Mouse (Mus musculus) limb, embryonic 13.5 days (tissue): ENCODE data around the gene Rasal2. TPM values are rescaled to one million over a fixed set of nuclear protein-coding genes. Genes with fewer than 3 reads are reported as not detected.

Source experiments
- ATAC-seq: fragments of 200-750 bp; cut with Nextera tagmentation; 2 replicates; pipeline ENCODE4 v1.8.0; 2017; ENCODE audit warnings: low read depth, moderate number of reproducible peaks, moderate TSS enrichment; ENCODE audit not compliant: low FRiP score
- H3K27ac ChIP-seq: fragments of 300-500 bp; sonication (generic); 2 replicates; pipeline ENCODE4 v1.5.1; 2015; ENCODE audit warnings: inconsistent platforms, mild to moderate bottlenecking, moderate library complexity
- H3K27me3 ChIP-seq: fragments of 300-500 bp; sonication (generic); 2 replicates; pipeline ENCODE4 v1.6.1; 2015; ENCODE audit warnings: mild to moderate bottlenecking, inconsistent platforms
- H3K36me3 ChIP-seq: fragments of 300-500 bp; sonication (generic); 2 replicates; pipeline ENCODE4 v1.6.1; 2015; ENCODE audit warnings: inconsistent platforms, mild to moderate bottlenecking, moderate library complexity
- H3K4me1 ChIP-seq: fragments of 300-500 bp; sonication (generic); 2 replicates; pipeline ENCODE4 v1.6.1; 2015; ENCODE audit warnings: inconsistent platforms
- H3K4me2 ChIP-seq: fragments of 300-500 bp; sonication (generic); replicated peaks from 2 replicates; pipeline ENCODE4 v1.6.1; 2015; ENCODE audit warnings: inconsistent platforms, mild to moderate bottlenecking, moderate library complexity
- H3K4me3 ChIP-seq: fragments of 300-500 bp; sonication (generic); 2 replicates; pipeline ENCODE4 v1.5.1; 2015; ENCODE audit warnings: moderate library complexity, mild to moderate bottlenecking, inconsistent platforms
- H3K9ac ChIP-seq: fragments of 300-500 bp; sonication (generic); 2 replicates; pipeline ENCODE4 v1.6.1; 2015; ENCODE audit warnings: mild to moderate bottlenecking, inconsistent platforms
- H3K9me3 ChIP-seq: fragments of 300-500 bp; sonication (generic); 2 replicates; pipeline ENCODE4 v1.6.1; 2016; ENCODE audit warnings: inconsistent platforms
- WGBS: fragments of 180-500 bp; shearing (Covaris S2); methylation state at CpG from one replicate; pipeline ENCODE4 v1.1.7; 2015; 5-methylcytosine and 5-hydroxymethylcytosine counted together
- polyA plus RNA-seq: library from polyadenylated mRNA; unstranded; fragments of >200 nt; fragmentation: Nextera tagmentation; extraction: Ambion mirVana; gene quantifications from 2 replicates; pipeline ENCODE4 v1.2.1, GENCODE M21; 2015

Rasal2 gene
- polyA plus RNA-seq, 1 experiment from 2014 or later, result 6.8 TPM

- no peaks in the 10 kb centered on the region for H3K4me1 ChIP-seq
- no peak overlapping the region for H3K4me3 ChIP-seq
- H3K9ac ChIP-seq, result no peak overlapping the region
- no peak overlapping the region for H3K4me2 ChIP-seq
- ATAC-seq, result no peak
- no peak overlapping the region for H3K27ac ChIP-seq
- whole genome bisulfite sequencing, result 73% methylated on average over 1 of the region's 1 CpGs
- H3K36me3 ChIP-seq, result peaks cover 9% of the 10 kb centered on the region
- H3K9me3 ChIP-seq, result no peaks in the 10 kb centered on the region
- H3K27me3 ChIP-seq, result no peaks in the 10 kb centered on the region
These were observed 262.3 kb downstream of the Rasal2 start for GRCm38 (mm10) chr1:157150107-157150506.

GRCm38 (mm10) chr1:157144621-157145020 lies 267.8 kb downstream of the Rasal2 start:
- Histone ChIP-seq H3K4me2 (no peak overlapping the region), H3K27ac (no peak overlapping the region), H3K9me3 (no peaks in the 10 kb centered on the region), H3K36me3 (peaks cover 9% of the 10 kb centered on the region), H3K27me3 (no peaks in the 10 kb centered on the region), H3K4me3 (no peak overlapping the region), H3K9ac (no peak overlapping the region), H3K4me1 (no peaks in the 10 kb centered on the region)
- ATAC-seq, result no peak
- WGBS, result 90% methylated on average over 3 of the region's 3 CpGs

GRCm38 (mm10) chr1:157143326-157143932 lies 269.0 kb downstream of the Rasal2 start:
- ATAC-seq, result no peak

GRCm38 (mm10) chr1:157141014-157141413 lies 271.4 kb downstream of the Rasal2 start:
- Histone ChIP-seq H3K9ac (no peak overlapping the region), H3K27ac (no peak overlapping the region), H3K4me2 (no peak overlapping the region), H3K4me1 (peaks cover 12% of the 10 kb centered on the region), H3K27me3 (no peaks in the 10 kb centered on the region), H3K4me3 (no peak overlapping the region), H3K36me3 (peaks cover 5% of the 10 kb centered on the region), H3K9me3 (no peaks in the 10 kb centered on the region)
- no peak for ATAC-seq
- WGBS, result 87% methylated on average over 3 of the region's 3 CpGs

More at GRCm38 (mm10) chr1:157143326-157143932, 269.0 kb downstream of the Rasal2 start:
- no peaks in the 10 kb centered on the region for H3K4me1 ChIP-seq
- no peaks in the 10 kb centered on the region for H3K9me3 ChIP-seq
- no peak overlapping the region for H3K4me3 ChIP-seq
- 40% methylated on average over 7 of the region's 7 CpGs for WGBS
- no peaks in the 10 kb centered on the region for H3K27me3 ChIP-seq
- H3K27ac ChIP-seq, result no peak overlapping the region
- H3K9ac ChIP-seq, result no peak overlapping the region
- no peak overlapping the region for H3K4me2 ChIP-seq
- H3K36me3 ChIP-seq, result peaks cover 9% of the 10 kb centered on the region

- ATAC-seq, result no peak
- no peaks in the 10 kb centered on the region for H3K9me3 ChIP-seq
- no peak overlapping the region for H3K4me3 ChIP-seq
These were observed 274.5 kb downstream of the Rasal2 start for GRCm38 (mm10) chr1:157137854-157138241.

GRCm38 (mm10) chr1:157137132-157137853 lies 275.1 kb downstream of the Rasal2 start:
- WGBS, result 40% methylated on average over 9 of the region's 9 CpGs
- Histone ChIP-seq H3K9me3 (no peaks in the 10 kb centered on the region), H3K4me3 (no peak overlapping the region), H3K27me3 (no peaks in the 10 kb centered on the region), H3K9ac (no peak overlapping the region), H3K36me3 (no peaks in the 10 kb centered on the region), H3K27ac (peak overlapping the region; percentile 33; the same call in 1 of the 2 replicates), H3K4me2 (no peak overlapping the region; the same call in 1 of the 2 replicates), H3K4me1 (peaks cover 12% of the 10 kb centered on the region)
- peak; percentile 94 for ATAC-seq

More at GRCm38 (mm10) chr1:157137854-157138241, 274.5 kb downstream of the Rasal2 start:
- no peak overlapping the region for H3K9ac ChIP-seq
- H3K27ac ChIP-seq, result 0 out of 2 replicates have a peak overlapping the region, but pooled peaks have one; percentile 33
- H3K4me2 ChIP-seq, result no peak overlapping the region
- H3K36me3 ChIP-seq, result no peaks in the 10 kb centered on the region
- 84% methylated on average over 1 of the region's 1 CpGs for WGBS
- no peaks in the 10 kb centered on the region for H3K27me3 ChIP-seq
- H3K4me1 ChIP-seq, result peaks cover 12% of the 10 kb centered on the region

- H3K27ac ChIP-seq, result no peak overlapping the region
- no peaks in the 10 kb centered on the region for H3K9me3 ChIP-seq
- H3K9ac ChIP-seq, result no peak overlapping the region
- H3K4me1 ChIP-seq, result no peaks in the 10 kb centered on the region
- no peak for ATAC-seq
- H3K4me2 ChIP-seq, result no peak overlapping the region
- no peak overlapping the region for H3K4me3 ChIP-seq
- H3K27me3 ChIP-seq, result no peaks in the 10 kb centered on the region
- H3K36me3 ChIP-seq, result no peaks in the 10 kb centered on the region
- 85% methylated on average over 2 of the region's 2 CpGs for WGBS
These were observed 284.2 kb downstream of the Rasal2 start for GRCm38 (mm10) chr1:157128219-157128618.

GRCm38 (mm10) chr1:157123836-157124235 lies 288.6 kb downstream of the Rasal2 start:
- Histone ChIP-seq H3K9ac (no peak overlapping the region), H3K27ac (no peak overlapping the region), H3K4me2 (no peak overlapping the region), H3K27me3 (no peaks in the 10 kb centered on the region), H3K4me1 (no peaks in the 10 kb centered on the region), H3K9me3 (no peaks in the 10 kb centered on the region), H3K4me3 (no peak overlapping the region), H3K36me3 (no peaks in the 10 kb centered on the region)
- 79% methylated on average over 3 of the region's 3 CpGs for WGBS
- no peak for ATAC-seq

GRCm38 (mm10) chr1:157119168-157119567 lies 293.2 kb downstream of the Rasal2 start:
- peak; percentile 61; the same call in 1 of the 2 replicates for ATAC-seq
- Histone ChIP-seq H3K9ac (no peak overlapping the region), H3K36me3 (no peaks in the 10 kb centered on the region), H3K27ac (no peak overlapping the region), H3K4me3 (no peak overlapping the region), H3K4me2 (no peak overlapping the region), H3K9me3 (no peaks in the 10 kb centered on the region), H3K27me3 (no peaks in the 10 kb centered on the region), H3K4me1 (no peaks in the 10 kb centered on the region)
- WGBS, result 73% methylated on average over 6 of the region's 6 CpGs

- H3K4me3 ChIP-seq, result no peak overlapping the region
- H3K36me3 ChIP-seq, result no peaks in the 10 kb centered on the region
- H3K9ac ChIP-seq, result no peak overlapping the region
- no peak overlapping the region for H3K4me2 ChIP-seq
- ATAC-seq, result no peak
- no peaks in the 10 kb centered on the region for H3K4me1 ChIP-seq
- no peaks in the 10 kb centered on the region for H3K27me3 ChIP-seq
- H3K27ac ChIP-seq, result no peak overlapping the region
- no peaks in the 10 kb centered on the region for H3K9me3 ChIP-seq
- WGBS, result 88% methylated on average over 3 of the region's 3 CpGs
These were observed 295.0 kb downstream of the Rasal2 start for GRCm38 (mm10) chr1:157117440-157117839.

GRCm38 (mm10) chr1:157114492-157114891 lies 297.9 kb downstream of the Rasal2 start:
- Histone ChIP-seq H3K4me2 (no peak overlapping the region), H3K36me3 (no peaks in the 10 kb centered on the region), H3K27me3 (no peaks in the 10 kb centered on the region), H3K4me3 (no peak overlapping the region), H3K9ac (no peak overlapping the region), H3K9me3 (no peaks in the 10 kb centered on the region), H3K27ac (no peak overlapping the region), H3K4me1 (no peaks in the 10 kb centered on the region)
- WGBS, result 76% methylated on average over 2 of the region's 2 CpGs
- no peak for ATAC-seq

GRCm38 (mm10) chr1:157110287-157110835 lies 302.0 kb downstream of the Rasal2 start:
- ATAC-seq, result no peak
- H3K9me3 ChIP-seq, result no peaks in the 10 kb centered on the region
- H3K36me3 ChIP-seq, result no peaks in the 10 kb centered on the region
- no peak overlapping the region for H3K9ac ChIP-seq
- H3K4me2 ChIP-seq, result no peak overlapping the region
- H3K4me3 ChIP-seq, result no peak overlapping the region
- H3K4me1 ChIP-seq, result no peaks in the 10 kb centered on the region
- H3K27me3 ChIP-seq, result no peaks in the 10 kb centered on the region
- 55% methylated on average over 6 of the region's 6 CpGs for WGBS
- no peak overlapping the region for H3K27ac ChIP-seq
